Mouse (Mus musculus): ENCODE results near the gene Rarb.

DNA sequence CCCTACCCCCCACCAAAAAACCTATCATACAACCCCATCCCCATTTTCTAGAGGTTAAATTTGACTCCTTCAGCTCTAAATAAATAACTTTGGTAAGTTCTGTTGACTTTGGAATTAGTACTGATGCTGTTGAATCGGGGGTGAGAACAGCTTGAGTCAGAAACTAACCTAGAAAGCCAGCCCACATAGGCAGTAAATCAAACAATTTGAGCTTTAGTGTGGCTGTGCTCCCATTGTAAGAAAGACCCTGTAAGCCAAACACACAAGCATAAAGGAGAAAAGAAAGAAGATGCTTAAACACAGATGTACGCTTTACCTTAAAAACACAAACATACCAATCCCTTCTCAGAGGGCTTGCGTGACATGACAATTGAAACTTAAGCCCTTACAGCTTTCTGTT lies 140.6 kb downstream of the Rarb start:
- TF ChIP-seq POLR2A (IDR thresholded peaks at IDR 0.05; ENCODE audit: borderline replicate concordance, extremely low read depth, insufficient read depth, insufficient read length, poor library complexity, severe bottlenecking) = no peak
- TF ChIP-seq CTCF (IDR thresholded peaks at IDR 0.05; ENCODE audit: borderline replicate concordance, extremely low read depth, insufficient read depth, insufficient read length) = no peak

All from brain, embryonic 14.5 days (tissue).